Mouse (Mus musculus) neural tube, embryonic 11.5 days (tissue): Measurements from ENCODE around the gene Zbtb3. TPM values are rescaled to one million over a fixed set of nuclear protein-coding genes. Genes with fewer than 3 reads are reported as not detected.
A peak's percentile ranks its signal among the peaks of the same experiment; 100 is the strongest.

Source experiments
- ATAC-seq: fragments of 200-750 bp; cut with Nextera tagmentation; 2 replicates; pipeline ENCODE4 v1.8.0; 2017; ENCODE audit warnings: moderate number of reproducible peaks, mild to moderate bottlenecking, moderate TSS enrichment, moderate library complexity; ENCODE audit not compliant: insufficient read depth, low FRiP score, low TSS enrichment
- DNase-seq: peaks from one replicate; pipeline ENCODE4 v3.0.0-alpha.2; 2015; ENCODE audit warnings: low spot score
- H3K27ac ChIP-seq: fragments of 300-500 bp; sonication (generic); 2 replicates; pipeline ENCODE4 v1.5.1; 2014; ENCODE audit warnings: low read depth, mild to moderate bottlenecking, low read length
- H3K27me3 ChIP-seq: fragments of 300-500 bp; sonication (generic); 2 replicates; pipeline ENCODE4 v1.6.1; 2014; ENCODE audit warnings: mild to moderate bottlenecking, low read length, mixed read lengths; ENCODE audit not compliant: control insufficient read depth, insufficient read depth
- H3K36me3 ChIP-seq: fragments of 300-500 bp; sonication (generic); 2 replicates; pipeline ENCODE4 v1.6.1; 2014; ENCODE audit warnings: mild to moderate bottlenecking, low read length, moderate library complexity, mixed read lengths; ENCODE audit not compliant: control insufficient read depth, insufficient read depth
- H3K4me1 ChIP-seq: fragments of 300-500 bp; sonication (generic); 2 replicates; pipeline ENCODE4 v1.6.1; 2014; ENCODE audit warnings: low read length, mixed read lengths; ENCODE audit not compliant: control insufficient read depth, insufficient read depth
- H3K4me2 ChIP-seq: fragments of 300-500 bp; sonication (generic); 2 replicates; pipeline ENCODE4 v1.6.1; 2014; ENCODE audit warnings: low read depth, mild to moderate bottlenecking, moderate library complexity
- H3K4me3 ChIP-seq: fragments of 300-500 bp; sonication (generic); 2 replicates; pipeline ENCODE4 v1.5.1; 2014; ENCODE audit warnings: low read depth, low read length
- H3K9ac ChIP-seq: fragments of 300-500 bp; sonication (generic); 2 replicates; pipeline ENCODE4 v1.6.1; 2014; ENCODE audit warnings: mild to moderate bottlenecking, low read length
- H3K9me3 ChIP-seq: fragments of 300-500 bp; sonication (generic); 2 replicates; pipeline ENCODE4 v1.6.1; 2016; ENCODE audit warnings: low read length; ENCODE audit not compliant: control insufficient read depth
- WGBS: fragments of 180-500 bp; shearing (Covaris S2); extraction: QIAGEN DNeasy Blood & Tissue Kit; methylation state at CpG from one replicate; pipeline ENCODE4 v1.1.7; 2014; 5-methylcytosine and 5-hydroxymethylcytosine counted together
- polyA plus RNA-seq: library from polyadenylated mRNA; unstranded; fragments of >200 nt; fragmentation: Nextera tagmentation; extraction: Ambion mirVana; gene quantifications from 2 replicates; pipeline ENCODE4 v1.2.1, GENCODE M21; 2014

Zbtb3 gene
- polyA plus RNA-seq, result 6.6 and 7.2 TPM in 2 replicates

DNA sequence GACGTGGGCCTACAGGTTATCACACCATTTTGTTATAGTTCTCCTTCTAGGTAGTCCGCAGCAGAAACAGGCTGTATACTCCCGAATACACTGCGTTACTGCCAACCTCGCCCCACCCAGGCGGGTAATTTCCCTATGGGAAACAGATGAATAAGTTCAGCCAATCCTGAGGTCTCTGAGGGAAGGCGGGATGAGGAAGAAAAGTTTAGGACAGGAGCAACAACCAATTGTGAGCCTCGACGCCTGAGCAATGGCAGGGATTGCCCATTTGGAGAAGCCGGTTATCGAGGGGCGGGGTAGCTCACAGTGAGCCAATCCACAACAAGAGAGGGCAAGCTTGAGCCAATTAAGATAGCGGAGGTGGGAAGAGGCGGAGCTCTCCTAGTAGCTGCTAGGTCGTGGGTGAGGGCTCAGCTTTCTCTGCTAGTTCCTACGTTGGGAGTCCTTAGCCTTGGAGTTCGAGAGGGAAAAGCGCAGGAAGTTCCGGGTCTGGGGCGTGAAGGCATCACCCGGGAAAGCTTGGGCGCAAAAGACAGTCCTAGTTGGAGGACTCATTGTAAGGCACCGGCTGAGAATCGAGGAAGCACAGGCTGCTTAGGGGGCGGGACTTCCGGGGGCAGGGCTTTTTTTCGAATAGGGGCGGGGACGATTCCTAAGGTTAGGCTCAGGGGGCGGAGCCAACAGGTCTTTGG, at the start of gene Zbtb3:
Zbtb3 (plus strand) TSS at position 426 of the 692 bp plus-strand sequence.
- H3K4me2 ChIP-seq, result peak within 1 kb of the TSS; percentile 57
- ATAC-seq (peak; percentile 99), DNase-seq (peak; percentile 94)
- WGBS, result under 1% methylated on average over 30 of the region's 30 CpGs
- H3K9me3 ChIP-seq, result no peaks in the 10 kb centered on the region
- H3K27me3 ChIP-seq, result no peaks in the 10 kb centered on the region
- H3K27ac ChIP-seq, result 0 out of 2 replicates have a peak within 1 kb of the TSS, but pooled peaks have one; percentile 47
- peaks cover 6% of the 10 kb centered on the region for H3K36me3 ChIP-seq
- peak within 1 kb of the TSS; percentile 52 for H3K9ac ChIP-seq
- peaks cover 13% of the 10 kb centered on the region for H3K4me1 ChIP-seq
- peak within 1 kb of the TSS; percentile 42 for H3K4me3 ChIP-seq

DNA sequence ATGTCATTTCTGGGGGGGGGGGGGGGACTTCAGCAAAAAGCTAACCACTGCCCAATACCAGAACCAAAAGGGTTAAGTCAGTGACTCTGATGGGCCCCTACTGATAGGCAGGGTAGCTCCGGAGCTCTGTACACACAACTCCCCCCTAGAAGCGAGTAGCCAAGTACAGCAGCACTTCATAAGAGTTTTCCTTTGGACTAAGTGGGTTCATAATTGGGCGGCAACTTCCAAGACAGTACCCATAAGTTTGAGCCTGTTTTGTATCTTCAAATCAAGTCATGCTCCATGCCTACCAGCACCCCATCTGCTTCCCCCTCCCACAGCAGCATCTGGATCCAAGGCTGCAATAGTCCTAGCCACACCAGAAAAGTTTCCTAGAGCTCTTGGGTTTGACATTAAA, 46.7 kb upstream of the Zbtb3 start:
- Histone ChIP-seq H3K27ac (no peak overlapping the region), H3K4me3 (no peak overlapping the region), H3K27me3 (no peaks in the 10 kb centered on the region), H3K36me3 (peaks cover 7% of the 10 kb centered on the region; the same call in 1 of the 2 replicates), H3K4me1 (peaks cover 7% of the 10 kb centered on the region), H3K9me3 (no peaks in the 10 kb centered on the region), H3K4me2 (no peak overlapping the region), H3K9ac (no peak overlapping the region)
- no peak for ATAC-seq
- no peak for DNase-seq
- WGBS, result 74% methylated on average over 3 of the region's 3 CpGs

GRCm38 (mm10) chr19:8756635-8757387, 45.5 kb upstream of the Zbtb3 start, which contains the start of gene Nxf1:
TSS of gene Nxf1 (plus strand) at chr19:8757073.
- peak; percentile 92 for ATAC-seq
- H3K4me3 ChIP-seq, result peak within 1 kb of the TSS; percentile 92
- peak within 1 kb of the TSS; percentile 77 for H3K4me2 ChIP-seq
- H3K27ac ChIP-seq, result peak within 1 kb of the TSS; percentile 75
- peak within 1 kb of the TSS; percentile 90 for H3K9ac ChIP-seq
- H3K27me3 ChIP-seq, result no peaks in the 10 kb centered on the region
- no peaks in the 10 kb centered on the region for H3K9me3 ChIP-seq
- H3K4me1 ChIP-seq, result peaks cover 7% of the 10 kb centered on the region
- peak; percentile 96 for DNase-seq
- H3K36me3 ChIP-seq, result peaks cover 5% of the 10 kb centered on the region; the same call in 1 of the 2 replicates
- WGBS, result under 1% methylated on average over 71 of the region's 75 CpGs

- H3K4me1 ChIP-seq, result peaks cover 7% of the 10 kb centered on the region
- H3K36me3 ChIP-seq, result peaks cover 5% of the 10 kb centered on the region; the same call in 1 of the 2 replicates
- no peaks in the 10 kb centered on the region for H3K27me3 ChIP-seq
- 6% methylated on average over 14 of the region's 14 CpGs for WGBS
- H3K4me2 ChIP-seq, result peak overlapping the region; percentile 77
- H3K27ac ChIP-seq, result no peak overlapping the region
- ATAC-seq (no peak), DNase-seq (no peak)
- peak overlapping the region; percentile 90 for H3K9ac ChIP-seq
- peak overlapping the region; percentile 92 for H3K4me3 ChIP-seq
- no peaks in the 10 kb centered on the region for H3K9me3 ChIP-seq
Measured at GRCm38 (mm10) chr19:8757471-8757998, 44.8 kb upstream of the Zbtb3 start.

GRCm38 (mm10) chr19:8758899-8759298, 43.5 kb upstream of the Zbtb3 start:
- Histone ChIP-seq H3K4me3 (no peak overlapping the region), H3K27ac (no peak overlapping the region), H3K9me3 (no peaks in the 10 kb centered on the region), H3K4me1 (peaks cover 7% of the 10 kb centered on the region), H3K9ac (no peak overlapping the region), H3K27me3 (no peaks in the 10 kb centered on the region), H3K36me3 (peaks cover 8% of the 10 kb centered on the region), H3K4me2 (no peak overlapping the region)
- ATAC-seq (no peak), DNase-seq (no peak)
- 89% methylated on average over 2 of the region's 2 CpGs for WGBS

DNA sequence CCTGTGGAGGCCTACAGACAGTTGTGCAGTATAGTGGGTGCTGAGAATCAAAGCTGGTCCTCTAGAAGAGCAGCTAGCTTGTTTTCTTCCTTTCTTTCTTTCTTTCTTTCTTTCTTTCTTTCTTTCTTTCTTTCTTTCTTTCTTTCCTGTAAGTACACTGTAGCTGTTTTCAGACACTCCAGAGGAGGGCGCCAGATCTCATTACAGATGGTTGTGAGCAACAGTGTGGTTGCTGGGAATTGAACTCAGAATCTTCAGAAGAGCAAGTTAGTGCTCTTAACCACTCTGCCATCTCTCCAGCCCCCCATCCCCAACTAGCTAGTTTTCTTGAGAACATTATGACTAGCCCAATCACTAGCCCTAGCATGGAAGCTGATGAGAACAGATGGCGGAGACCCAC, 41.6 kb upstream of the Zbtb3 start:
- Histone ChIP-seq H3K4me2 (no peak overlapping the region), H3K36me3 (peaks cover 21% of the 10 kb centered on the region), H3K9ac (no peak overlapping the region), H3K27me3 (no peaks in the 10 kb centered on the region), H3K9me3 (peaks cover 2% of the 10 kb centered on the region; the same call in 1 of the 2 replicates), H3K4me3 (no peak overlapping the region), H3K4me1 (peaks cover 7% of the 10 kb centered on the region), H3K27ac (no peak overlapping the region)
- DNase-seq (no peak), ATAC-seq (no peak)
- 95% methylated on average over 2 of the region's 2 CpGs for WGBS

- no peak overlapping the region for H3K27ac ChIP-seq
- no peak overlapping the region for H3K9ac ChIP-seq
- H3K9me3 ChIP-seq, result peaks cover 2% of the 10 kb centered on the region; the same call in 1 of the 2 replicates
- H3K4me2 ChIP-seq, result no peak overlapping the region
- H3K27me3 ChIP-seq, result no peaks in the 10 kb centered on the region
- DNase-seq, result no peak
- peaks cover 2% of the 10 kb centered on the region; the same call in 1 of the 2 replicates for H3K4me1 ChIP-seq
- H3K4me3 ChIP-seq, result no peak overlapping the region
- WGBS, result 92% methylated on average over 4 of the region's 4 CpGs
- no peak for ATAC-seq
- H3K36me3 ChIP-seq, result peaks cover 35% of the 10 kb centered on the region
Measured at GRCm38 (mm10) chr19:8763276-8763675, 39.1 kb upstream of the Zbtb3 start.

DNA sequence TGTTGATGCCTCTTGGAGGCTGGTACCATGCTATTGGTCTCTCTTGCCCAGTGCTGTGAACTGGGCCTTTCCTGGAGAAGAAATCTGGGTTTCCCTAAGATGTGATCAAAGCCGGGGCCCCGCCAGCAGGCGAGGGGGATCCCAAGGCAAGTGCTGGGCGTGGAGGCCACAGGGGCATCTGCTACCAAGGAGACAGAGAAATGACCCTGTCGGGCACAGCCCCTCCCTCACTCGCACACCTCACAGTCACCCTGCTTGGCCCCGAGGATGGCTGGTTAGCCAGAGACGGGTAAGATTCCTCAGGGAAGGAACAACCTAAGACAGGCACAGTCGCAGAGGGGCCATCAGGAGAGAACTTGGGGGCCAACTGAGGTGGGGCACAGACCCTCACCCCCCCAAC, 36.8 kb upstream of the Zbtb3 start:
- H3K27me3 ChIP-seq, result no peaks in the 10 kb centered on the region
- no peak overlapping the region for H3K4me3 ChIP-seq
- no peak for DNase-seq
- H3K4me1 ChIP-seq, result no peaks in the 10 kb centered on the region
- H3K9me3 ChIP-seq, result peaks cover 2% of the 10 kb centered on the region; the same call in 1 of the 2 replicates
- no peak overlapping the region for H3K27ac ChIP-seq
- peaks cover 42% of the 10 kb centered on the region for H3K36me3 ChIP-seq
- 97% methylated on average over 9 of the region's 9 CpGs for WGBS
- H3K4me2 ChIP-seq, result no peak overlapping the region
- no peak for ATAC-seq
- no peak overlapping the region for H3K9ac ChIP-seq
